Mouse (Mus musculus) 416B (cell line): ENCODE data around the gene Glt6d1.

ENCODE experiments used
- DNase-seq: peaks from one replicate; pipeline ENCODE4 v3.0.0; 2011; ENCODE audit warnings: low read depth

Gene Glt6d1

GRCm38 (mm10) chr2:25797635-25798034 lies 18.0 kb downstream of the Glt6d1 start:
- no peak for DNase-seq

- no peak for DNase-seq
These were observed 26.6 kb downstream of the Glt6d1 start for GRCm38 (mm10) chr2:25789092-25789491.

- DNase-seq, result no peak
These were observed 29.9 kb downstream of the Glt6d1 start for GRCm38 (mm10) chr2:25785573-25786322.

GRCm38 (mm10) chr2:25781957-25782356 lies 33.7 kb downstream of the Glt6d1 start, which contains the start of gene Gm13539:
TSS of gene Gm13539 (plus strand) at chr2:25782257.
- DNase-seq, result no peak

GRCm38 (mm10) chr2:25780921-25781320 lies 34.7 kb downstream of the Glt6d1 start:
- DNase-seq, result no peak

GRCm38 (mm10) chr2:25779076-25779475 lies 36.6 kb downstream of the Glt6d1 start:
- no peak for DNase-seq

GRCm38 (mm10) chr2:25776717-25777116 lies 38.9 kb downstream of the Glt6d1 start, which contains the start of gene Lcn11:
TSS of gene Lcn11 (plus strand) at chr2:25777017.
- DNase-seq, result no peak

- DNase-seq, result no peak
These were observed 39.7 kb downstream of the Glt6d1 start for GRCm38 (mm10) chr2:25775991-25776390.

- DNase-seq, result no peak
These were observed 41.0 kb downstream of the Glt6d1 start for GRCm38 (mm10) chr2:25774640-25775039.

- no peak for DNase-seq
These were observed 42.1 kb downstream of the Glt6d1 start for GRCm38 (mm10) chr2:25773507-25773906.

- DNase-seq, result no peak
These were observed 47.9 kb downstream of the Glt6d1 start for GRCm38 (mm10) chr2:25767764-25768163.

GRCm38 (mm10) chr2:25765269-25765668 lies 50.4 kb downstream of the Glt6d1 start, which contains the start of gene Lcn3:
TSS of gene Lcn3 (plus strand) at chr2:25765569.
- no peak for DNase-seq

- no peak for DNase-seq
These were observed 57.5 kb downstream of the Glt6d1 start for GRCm38 (mm10) chr2:25758064-25758625.

GRCm38 (mm10) chr2:25754201-25754600 lies 61.4 kb downstream of the Glt6d1 start:
- no peak for DNase-seq
